In genomic region chr9:100979260-100979659, GRCm38 (mm10) we compare ENCODE assay signal across 14 mouse cellular contexts. TPM values are rescaled to one million over a fixed set of nuclear protein-coding genes. Genes with fewer than 3 reads are reported as not detected.
DNase-seq lines count a peak whose midpoint lies in the region; ATAC-seq and TF ChIP-seq lines count a peak whose summit lies in the region.
"Had no signal": no experiment of that assay in that cellular context is flagged by ENCODE, and none has a peak within 500 bp of the region (broad histone marks: within the 10 kb centered on the region; RNA-seq: fewer than 3 reads in every experiment).

No protein-coding gene starts in this region.

- WGBS in embryonic facial prominence, embryonic 12.5 days: 61% methylated on average over 5 of the region's 5 CpGs
- 86% methylated on average over 5 of the region's 5 CpGs for WGBS in embryonic facial prominence, embryonic 10.5 days
- 50% methylated on average over 5 of the region's 5 CpGs for WGBS in lung, embryonic 14.5 days
- 71% methylated on average over 5 of the region's 5 CpGs for WGBS in kidney, embryonic 16.5 days
- 74% methylated on average over 5 of the region's 5 CpGs for WGBS in hindbrain, embryonic 16.5 days

- H3K27ac ChIP-seq in embryonic facial prominence, embryonic 12.5 days: no peak overlapping the region
- no peak overlapping the region for H3K27ac ChIP-seq in embryonic facial prominence, embryonic 10.5 days (replicated peaks)
- H3K27ac ChIP-seq in lung, embryonic 14.5 days (ENCODE audit: low read depth): no peak overlapping the region
- H3K27ac ChIP-seq in kidney, embryonic 16.5 days (ENCODE audit: low read length): no peak overlapping the region
- no peak overlapping the region for H3K27ac ChIP-seq in hindbrain, embryonic 16.5 days (ENCODE audit: low read depth, low read length)
- H3K27ac ChIP-seq: forebrain, embryonic 10.5 days; hindbrain, postnatal 0 days; liver, embryonic 13.5 days; neural tube, embryonic 13.5 days had no signal

- 0 out of 2 replicates have a peak, but pooled peaks have one; percentile 28 for ATAC-seq in embryonic facial prominence, embryonic 12.5 days (ENCODE audit: insufficient number of reproducible peaks, insufficient read depth, low FRiP score, low TSS enrichment)
- ATAC-seq in lung, embryonic 14.5 days (ENCODE audit: insufficient read depth): no peak; the same call in 1 of the 2 replicates
- ATAC-seq in kidney, embryonic 16.5 days (ENCODE audit: low FRiP score, low TSS enrichment): 0 out of 2 replicates have a peak, but pooled peaks have one; percentile 49
- ATAC-seq in monocyte, adult 5-6 weeks (replicated peaks; ENCODE audit: insufficient number of reproducible peaks, low FRiP score, low TSS enrichment, poor library complexity, severe bottlenecking): no peak
- ATAC-seq in hindbrain, embryonic 16.5 days: no peak
- ATAC-seq: hindbrain, postnatal 0 days; midbrain, embryonic 16.5 days had no signal

- no peak for DNase-seq in embryonic facial prominence, embryonic 10.5 days (ENCODE audit: low spot score)
- peak; percentile 31 for DNase-seq in lung, embryonic 14.5 days
- no peak for DNase-seq in lung, postnatal 25 days (ENCODE audit: low spot score)
- DNase-seq in testis, postnatal 10 days (ENCODE audit: low spot score): peak; percentile 59
- DNase-seq: liver, embryonic 13.5 days; retina, postnatal 1 day had no signal

- H3K4me2 ChIP-seq in embryonic facial prominence, embryonic 12.5 days (replicated peaks): no peak overlapping the region
- no peak overlapping the region for H3K4me2 ChIP-seq in lung, embryonic 14.5 days
- H3K4me2 ChIP-seq in kidney, embryonic 16.5 days (replicated peaks; ENCODE audit: low read depth, low read length): no peak overlapping the region
- H3K4me2 ChIP-seq in hindbrain, embryonic 16.5 days (ENCODE audit: low read length): no peak overlapping the region
- H3K4me2 ChIP-seq: liver, embryonic 13.5 days; neural tube, embryonic 13.5 days had no signal

- 0 out of 2 replicates have a peak, but pooled peaks cover 8% of the 10 kb centered on the region for H3K36me3 ChIP-seq in embryonic facial prominence, embryonic 12.5 days
- H3K36me3 ChIP-seq in embryonic facial prominence, embryonic 10.5 days (replicated peaks): peaks cover 15% of the 10 kb centered on the region; the same call in 1 of the 2 replicates
- H3K36me3 ChIP-seq in lung, embryonic 14.5 days (ENCODE audit: insufficient read depth): peaks cover 4% of the 10 kb centered on the region; the same call in 1 of the 2 replicates
- peaks cover 5% of the 10 kb centered on the region; the same call in 1 of the 2 replicates for H3K36me3 ChIP-seq in kidney, embryonic 16.5 days (ENCODE audit: insufficient read depth, low read length)
- H3K36me3 ChIP-seq in hindbrain, embryonic 16.5 days (ENCODE audit: control insufficient read depth, insufficient read depth, low read length): peaks cover 11% of the 10 kb centered on the region; the same call in 1 of the 2 replicates

- no peak overlapping the region for H3K4me3 ChIP-seq in embryonic facial prominence, embryonic 12.5 days
- H3K4me3 ChIP-seq in embryonic facial prominence, embryonic 10.5 days: no peak overlapping the region
- no peak overlapping the region for H3K4me3 ChIP-seq in lung, embryonic 14.5 days (ENCODE audit: low read depth, low read length)
- H3K4me3 ChIP-seq in kidney, embryonic 16.5 days (ENCODE audit: low read length): no peak overlapping the region
- H3K4me3 ChIP-seq in hindbrain, embryonic 16.5 days (ENCODE audit: low read length): no peak overlapping the region
- H3K4me3 ChIP-seq: forebrain, embryonic 10.5 days; liver, embryonic 13.5 days; neural tube, embryonic 13.5 days had no signal

- no peaks in the 10 kb centered on the region for H3K27me3 ChIP-seq in embryonic facial prominence, embryonic 12.5 days
- H3K27me3 ChIP-seq in embryonic facial prominence, embryonic 10.5 days (replicated peaks; ENCODE audit: low read depth, poor library complexity, severe bottlenecking): no peaks in the 10 kb centered on the region
- no peaks in the 10 kb centered on the region for H3K27me3 ChIP-seq in lung, embryonic 14.5 days (ENCODE audit: insufficient read depth, low read length)
- H3K27me3 ChIP-seq in kidney, embryonic 16.5 days (ENCODE audit: insufficient read depth, low read length): no peaks in the 10 kb centered on the region
- no peaks in the 10 kb centered on the region for H3K27me3 ChIP-seq in hindbrain, embryonic 16.5 days (replicated peaks; ENCODE audit: control insufficient read depth, insufficient read depth, low read length)
- H3K27me3 ChIP-seq: liver, embryonic 13.5 days; neural tube, embryonic 13.5 days had no signal

- no peaks in the 10 kb centered on the region for H3K9me3 ChIP-seq in embryonic facial prominence, embryonic 12.5 days
- H3K9me3 ChIP-seq in embryonic facial prominence, embryonic 10.5 days: no peaks in the 10 kb centered on the region
- no peaks in the 10 kb centered on the region for H3K9me3 ChIP-seq in lung, embryonic 14.5 days (ENCODE audit: low read depth, low read length)
- peaks cover 5% of the 10 kb centered on the region; the same call in 1 of the 2 replicates for H3K9me3 ChIP-seq in kidney, embryonic 16.5 days (ENCODE audit: low read length)
- H3K9me3 ChIP-seq in hindbrain, embryonic 16.5 days (ENCODE audit: control insufficient read depth, low read length): no peaks in the 10 kb centered on the region
- H3K9me3 ChIP-seq: forebrain, embryonic 10.5 days; liver, embryonic 13.5 days; neural tube, embryonic 13.5 days had no signal

- no peak overlapping the region for H3K9ac ChIP-seq in embryonic facial prominence, embryonic 12.5 days
- no peak overlapping the region for H3K9ac ChIP-seq in lung, embryonic 14.5 days
- H3K9ac ChIP-seq in kidney, embryonic 16.5 days (replicated peaks; ENCODE audit: low read length): no peak overlapping the region
- no peak overlapping the region for H3K9ac ChIP-seq in hindbrain, embryonic 16.5 days (ENCODE audit: low read depth, low read length)
- H3K9ac ChIP-seq: liver, embryonic 13.5 days; neural tube, embryonic 13.5 days had no signal

- TF ChIP-seq CTCF in lung, embryonic 14.5 days (IDR thresholded peaks at IDR 0.05; ENCODE audit: low read depth): no peak

- H3K4me1 ChIP-seq in embryonic facial prominence, embryonic 12.5 days: no peaks in the 10 kb centered on the region; the same call in 1 of the 2 replicates
- no peaks in the 10 kb centered on the region for H3K4me1 ChIP-seq in embryonic facial prominence, embryonic 10.5 days
- H3K4me1 ChIP-seq in lung, embryonic 14.5 days (ENCODE audit: insufficient read depth): no peaks in the 10 kb centered on the region
- no peaks in the 10 kb centered on the region; the same call in 1 of the 2 replicates for H3K4me1 ChIP-seq in kidney, embryonic 16.5 days (ENCODE audit: insufficient read depth, low read length)
- no peaks in the 10 kb centered on the region for H3K4me1 ChIP-seq in hindbrain, embryonic 16.5 days (ENCODE audit: control insufficient read depth, insufficient read depth, low read depth, low read length)
- H3K4me1 ChIP-seq: forebrain, embryonic 10.5 days; liver, embryonic 13.5 days; neural tube, embryonic 13.5 days had no signal

RNA-seq across cellular contexts. Expression of gene Pccb, which starts 55.4 kb away (rescaled TPM):
- polyA plus RNA-seq in embryonic facial prominence, embryonic 12.5 days (2016; fragmentation: Nextera tagmentation; extraction: Ambion mirVana): 20.2 and 21.0 TPM in 2 replicates
- polyA plus RNA-seq in embryonic facial prominence, embryonic 10.5 days (2016; fragmentation: Nextera tagmentation; extraction: Ambion mirVana): 13.2 and 14.4 TPM in 2 replicates
- polyA plus RNA-seq in lung, embryonic 14.5 days (2014; fragmentation: Nextera tagmentation; extraction: Ambion mirVana): 22.3 and 22.4 TPM in 2 replicates
- 29.9 and 30.0 TPM in 2 replicates for polyA plus RNA-seq in kidney, embryonic 16.5 days (2015; fragmentation: Nextera tagmentation; extraction: Ambion mirVana)
- 2.6 to 5.3 TPM (median 3.8 TPM) in 3 replicates for total RNA-seq in monocyte, adult 5-6 weeks (2017)
- 27.7 and 28.7 TPM in 2 replicates for polyA plus RNA-seq in hindbrain, embryonic 16.5 days (2015; fragmentation: Nextera tagmentation; extraction: Ambion mirVana)

Comparison
In these comparisons a context has a peak if more than half of its experiments do, and no peak if none do; other contexts are left out.
1. DNase-seq: peak in lung, embryonic 14.5 days (single experiment) and testis, postnatal 10 days (single experiment); none in embryonic facial prominence, embryonic 10.5 days (single experiment) and lung, postnatal 25 days (single experiment).
2. ATAC-seq: peak in embryonic facial prominence, embryonic 12.5 days (single experiment) and kidney, embryonic 16.5 days (single experiment); none in lung, embryonic 14.5 days (single experiment), monocyte, adult 5-6 weeks (single experiment) and hindbrain, embryonic 16.5 days (single experiment).